Mouse (Mus musculus): ENCODE results near the gene Ercc6.

GRCm38 (mm10) chr14:32482061-32482460, 31.3 kb upstream of the Ercc6 start:
- TF ChIP-seq CTCF (IDR thresholded peaks at IDR 0.05; ENCODE audit: borderline replicate concordance, control insufficient read depth, extremely low read depth, insufficient read depth, low read length, poor library complexity) (no peak), POLR2A (IDR thresholded peaks at IDR 0.05; ENCODE audit: control insufficient read depth, extremely low read depth, insufficient read depth, low read length, poor library complexity) (no peak)
